8 mouse cellular contexts compared by ENCODE assay signal in genomic region chr17:36032351-36032875, GRCm38 (mm10). TPM values are rescaled to one million over a fixed set of nuclear protein-coding genes. Genes with fewer than 3 reads are reported as not detected.
DNase-seq lines count a peak whose midpoint lies in the region; ATAC-seq lines count a peak whose summit lies in the region.
"Not testable (repeated sequence)": the region's sequence is repeated elsewhere in the genome, so short reads cannot be mapped to it uniquely, and the experiment has no call there.

H2-T23 (minus strand) TSS chr17:36032855.

- H3K27me3 ChIP-seq in forebrain, embryonic 10.5 days (ENCODE audit: poor library complexity, severe bottlenecking) = peaks cover 25% of the 10 kb centered on the region
- not testable (repeated sequence) for H3K27me3 ChIP-seq in heart, embryonic 16.5 days (ENCODE audit: control insufficient read depth, insufficient read depth, low read length); kidney, embryonic 15.5 days; liver, embryonic 12.5 days (replicated peaks); midbrain, embryonic 16.5 days (ENCODE audit: control insufficient read depth, insufficient read depth, low read depth, low read length)

- peak within 1 kb of the TSS; percentile 84 for H3K4me2 ChIP-seq in heart, embryonic 16.5 days (ENCODE audit: low read depth, low read length)
- H3K4me2 ChIP-seq in kidney, embryonic 15.5 days = peak within 1 kb of the TSS; percentile 97
- peak within 1 kb of the TSS; percentile 93 for H3K4me2 ChIP-seq in liver, embryonic 12.5 days
- peak within 1 kb of the TSS; percentile 75 for H3K4me2 ChIP-seq in midbrain, embryonic 16.5 days (ENCODE audit: low read length)

- H3K27ac ChIP-seq in forebrain, embryonic 10.5 days = peak within 1 kb of the TSS; percentile 51; the same call in 1 of the 2 replicates
- H3K27ac ChIP-seq in heart, embryonic 16.5 days (ENCODE audit: low read length); kidney, embryonic 15.5 days; midbrain, embryonic 16.5 days (ENCODE audit: low read length): not testable (repeated sequence)
- H3K27ac ChIP-seq in liver, embryonic 12.5 days = peak within 1 kb of the TSS; percentile 64; the same call in 1 of the 2 replicates

- under 1% methylated on average over 24 of the region's 25 CpGs for WGBS in forebrain, embryonic 10.5 days
- WGBS in heart, embryonic 16.5 days = under 1% methylated on average over 25 of the region's 25 CpGs
- WGBS in kidney, embryonic 15.5 days = 1% methylated on average over 24 of the region's 25 CpGs
- WGBS in liver, embryonic 12.5 days (ENCODE audit: insufficient replicate concordance) = 2% methylated on average over 24 of the region's 25 CpGs
- under 1% methylated on average over 21 of the region's 25 CpGs for WGBS in midbrain, embryonic 16.5 days

- ATAC-seq in heart, embryonic 16.5 days (replicated peaks; ENCODE audit: extremely low read depth, insufficient read depth, low FRiP score) = peak; percentile 56; the same call in 1 of the 2 replicates
- peak; percentile 54; the same call in 1 of the 2 replicates for ATAC-seq in kidney, embryonic 15.5 days (replicated peaks; ENCODE audit: low FRiP score)
- peak; percentile 47 for ATAC-seq in liver, embryonic 12.5 days
- 0 out of 2 replicates have a peak, but pooled peaks have one; percentile 18 for ATAC-seq in midbrain, embryonic 16.5 days

- H3K4me3 ChIP-seq in forebrain, embryonic 10.5 days = peak within 1 kb of the TSS; percentile 58
- peak within 1 kb of the TSS; percentile 61 for H3K4me3 ChIP-seq in heart, embryonic 16.5 days (ENCODE audit: low read length)
- peak within 1 kb of the TSS; percentile 54 for H3K4me3 ChIP-seq in kidney, embryonic 15.5 days (replicated peaks)
- peak within 1 kb of the TSS; percentile 70 for H3K4me3 ChIP-seq in liver, embryonic 12.5 days
- peak within 1 kb of the TSS; percentile 44 for H3K4me3 ChIP-seq in midbrain, embryonic 16.5 days (ENCODE audit: low read depth, low read length)

- H3K9ac ChIP-seq in heart, embryonic 16.5 days (ENCODE audit: low read length) = peak within 1 kb of the TSS; percentile 69
- peak within 1 kb of the TSS; percentile 41 for H3K9ac ChIP-seq in kidney, embryonic 15.5 days
- H3K9ac ChIP-seq in liver, embryonic 12.5 days = peak within 1 kb of the TSS; percentile 75
- peak within 1 kb of the TSS; percentile 60 for H3K9ac ChIP-seq in midbrain, embryonic 16.5 days (ENCODE audit: low read depth, low read length)

- peaks cover 16% of the 10 kb centered on the region for H3K4me1 ChIP-seq in forebrain, embryonic 10.5 days
- H3K4me1 ChIP-seq in heart, embryonic 16.5 days (ENCODE audit: control insufficient read depth, insufficient read depth, low read length); midbrain, embryonic 16.5 days (ENCODE audit: control insufficient read depth, insufficient read depth, low read length): not testable (repeated sequence)
- H3K4me1 ChIP-seq in kidney, embryonic 15.5 days = peaks cover 11% of the 10 kb centered on the region; the same call in 1 of the 2 replicates
- H3K4me1 ChIP-seq in liver, embryonic 12.5 days = peaks cover 33% of the 10 kb centered on the region

- peak; percentile 76 to 78 for DNase-seq in B cell, adult 2 months
- peak; percentile 73 for DNase-seq in adrenal gland, postnatal 14 days
- peak; percentile 26 for DNase-seq in forebrain, embryonic 10.5 days (ENCODE audit: extremely low spot score, low spot score)
- peak; percentile 69 to 83 for DNase-seq in spleen, postnatal 4 days (ENCODE audit: low spot score in 2 of 2)

- H3K9me3 ChIP-seq in forebrain, embryonic 10.5 days; heart, embryonic 16.5 days (replicated peaks; ENCODE audit: control insufficient read depth, low read length); kidney, embryonic 15.5 days (replicated peaks); liver, embryonic 12.5 days (replicated peaks); midbrain, embryonic 16.5 days (replicated peaks; ENCODE audit: control insufficient read depth, low read length, poor library complexity, severe bottlenecking): not testable (repeated sequence)

- not testable (repeated sequence) for H3K36me3 ChIP-seq in forebrain, embryonic 10.5 days (replicated peaks); heart, embryonic 16.5 days (ENCODE audit: control insufficient read depth, insufficient read depth); kidney, embryonic 15.5 days; liver, embryonic 12.5 days; midbrain, embryonic 16.5 days (ENCODE audit: control insufficient read depth, insufficient read depth, low read length)

RNA-seq across cellular contexts. Expression of gene H2-T23, which starts in this region (rescaled TPM):
- 44.2 and 52.7 TPM in 2 replicates for total RNA-seq in adrenal gland, postnatal 14 days (2021)
- 2.1 and 3.3 TPM in 2 replicates for polyA plus RNA-seq in forebrain, embryonic 10.5 days (2016; fragmentation: Nextera tagmentation; extraction: Ambion mirVana)
- 9.6 and 19.7 TPM in 2 replicates for polyA plus RNA-seq in heart, embryonic 16.5 days (2015; fragmentation: Nextera tagmentation; extraction: Ambion mirVana)
- 4.3 and 4.5 TPM in 2 replicates for polyA plus RNA-seq in kidney, embryonic 15.5 days (2015; fragmentation: Nextera tagmentation; extraction: Ambion mirVana)
- 19.5 and 20.5 TPM in 2 replicates for polyA plus RNA-seq in liver, embryonic 12.5 days (2016; fragmentation: Nextera tagmentation; extraction: Ambion mirVana)
- polyA plus RNA-seq in midbrain, embryonic 16.5 days (2015; fragmentation: Nextera tagmentation; extraction: Ambion mirVana) = 4.1 and 4.8 TPM in 2 replicates

Comparison
In these comparisons a context has a peak if more than half of its experiments do, and no peak if none do; other contexts are left out.
1. DNase-seq: peak in every context shown above with its lines; median percentile 77 in B cell, adult 2 months; 76 in spleen, postnatal 4 days; 73 in adrenal gland, postnatal 14 days; 26 in forebrain, embryonic 10.5 days.